Mouse (Mus musculus) olfactory bulb, adult 2 months (tissue): Measurements from ENCODE around the gene Gad1.

Experiments
- CTCF ChIP-seq: fragments of 200-500 bp; IDR thresholded peaks from 2 replicates; pipeline ENCODE4 v1.5.1; 2012; ENCODE audit warnings: low read depth, mild to moderate bottlenecking, low read length, moderate library complexity; ENCODE audit not compliant: insufficient read depth
- POLR2A ChIP-seq: fragments of 200-500 bp; IDR thresholded peaks from 2 replicates; pipeline ENCODE4 v1.6.1; 2012; ENCODE audit warnings: mild to moderate bottlenecking, low read depth, low read length, moderate library complexity; ENCODE audit not compliant: insufficient read depth

DNA sequence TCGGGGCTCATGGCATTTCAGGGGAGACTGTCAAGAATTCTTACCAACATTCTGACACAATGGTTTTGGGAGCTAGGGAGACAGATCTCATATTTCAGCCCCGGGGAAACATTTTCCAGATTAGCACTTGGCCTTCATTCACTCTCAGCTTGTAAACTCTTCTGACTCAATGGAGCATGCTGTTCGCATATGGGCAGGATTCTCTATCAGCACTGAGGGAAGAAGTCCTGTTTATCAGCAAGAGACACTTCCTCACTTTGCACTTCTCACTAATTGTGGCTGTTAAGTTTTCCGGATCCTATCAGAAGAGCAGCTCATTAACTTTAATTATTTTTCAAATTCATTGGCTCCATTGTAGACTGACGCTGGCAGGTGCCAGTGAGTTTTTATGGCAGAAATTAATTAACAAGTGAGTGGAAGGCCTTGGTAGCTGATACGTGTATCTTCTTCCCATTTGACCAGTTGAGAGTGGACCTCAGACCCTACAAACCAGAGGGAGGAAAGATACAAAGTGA lies 92.5 kb downstream of the Gad1 start:
- TF ChIP-seq CTCF (no peak), POLR2A (no peak)
